Mouse (Mus musculus) T-cell, adult 2 months (primary cell): ENCODE measurements around the gene Wdr34.

Experiments used
- DNase-seq: peaks from one replicate; pipeline ENCODE4 v3.0.0; 2022; ENCODE audit warnings: low spot score

Gene Wdr34

DNA sequence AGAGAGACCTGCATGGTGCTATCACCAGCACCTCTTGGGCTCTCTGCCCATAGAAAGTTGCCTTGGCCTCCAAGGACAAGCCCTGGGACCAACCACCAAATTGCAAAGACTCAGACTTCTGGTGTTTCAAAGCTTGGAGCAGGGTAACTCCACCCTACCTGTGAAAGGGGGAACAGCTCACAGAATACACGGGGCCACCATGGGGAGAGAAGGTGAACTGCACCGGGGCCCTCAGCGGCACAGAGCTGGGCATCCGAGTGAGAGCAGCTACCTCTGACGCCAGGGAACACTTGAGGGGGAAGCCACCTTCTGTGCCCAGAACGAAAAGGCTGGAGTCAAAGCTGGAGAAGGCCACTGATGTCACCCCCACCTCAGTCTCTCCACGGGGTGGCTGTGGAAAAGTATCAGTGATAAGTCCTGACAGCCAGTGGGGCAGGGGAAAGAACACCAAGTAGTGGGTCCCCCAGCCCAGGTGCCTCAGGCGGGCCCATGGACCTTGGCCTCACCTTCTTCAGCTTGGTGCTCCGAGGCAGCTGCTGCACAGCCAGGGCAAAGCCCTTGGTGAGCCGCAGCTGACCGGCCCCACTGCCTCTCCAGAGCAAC, 16.3 kb downstream of the Wdr34 start:
- DNase-seq, result peak; percentile 13

DNA sequence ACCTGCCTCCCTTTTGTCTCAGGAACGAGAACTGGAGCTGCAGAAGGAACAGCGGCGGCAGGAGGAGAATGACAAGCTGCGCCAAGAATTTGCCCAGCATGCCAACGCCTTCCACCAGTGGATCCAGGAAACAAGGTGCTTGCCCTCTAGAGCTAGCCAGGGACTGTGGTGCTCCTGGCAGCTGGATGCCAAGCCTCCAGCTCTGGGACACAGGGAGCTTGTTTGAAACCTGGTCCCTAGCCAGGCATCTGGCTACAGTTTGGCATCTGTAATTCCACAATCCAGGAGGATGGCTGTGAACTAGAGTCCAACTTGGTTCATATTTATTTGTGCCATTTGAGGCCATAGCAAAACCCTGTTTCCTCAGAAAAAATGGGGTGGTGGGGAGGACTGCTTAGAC, 21.7 kb downstream of the Wdr34 start:
- DNase-seq, result no peak

DNA sequence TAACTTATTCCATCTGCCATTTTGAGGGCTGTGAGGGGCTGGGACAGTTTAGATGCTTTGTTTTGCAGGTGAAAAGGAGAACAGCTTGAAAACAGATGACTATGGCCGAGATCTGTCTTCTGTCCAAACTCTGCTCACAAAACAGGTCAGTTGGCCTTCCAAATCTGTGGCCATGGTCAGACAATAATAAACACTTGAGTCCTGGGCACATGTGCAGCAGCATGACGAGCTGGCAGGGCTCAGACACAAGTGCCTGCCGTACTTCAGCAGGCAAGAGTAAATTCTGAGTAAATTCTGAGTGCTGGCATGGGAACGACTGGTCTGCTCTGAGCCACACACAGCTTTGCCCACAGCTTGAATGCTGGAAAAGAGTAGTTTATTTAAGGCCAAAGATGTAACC, 23.2 kb downstream of the Wdr34 start:
- DNase-seq, result no peak

DNA sequence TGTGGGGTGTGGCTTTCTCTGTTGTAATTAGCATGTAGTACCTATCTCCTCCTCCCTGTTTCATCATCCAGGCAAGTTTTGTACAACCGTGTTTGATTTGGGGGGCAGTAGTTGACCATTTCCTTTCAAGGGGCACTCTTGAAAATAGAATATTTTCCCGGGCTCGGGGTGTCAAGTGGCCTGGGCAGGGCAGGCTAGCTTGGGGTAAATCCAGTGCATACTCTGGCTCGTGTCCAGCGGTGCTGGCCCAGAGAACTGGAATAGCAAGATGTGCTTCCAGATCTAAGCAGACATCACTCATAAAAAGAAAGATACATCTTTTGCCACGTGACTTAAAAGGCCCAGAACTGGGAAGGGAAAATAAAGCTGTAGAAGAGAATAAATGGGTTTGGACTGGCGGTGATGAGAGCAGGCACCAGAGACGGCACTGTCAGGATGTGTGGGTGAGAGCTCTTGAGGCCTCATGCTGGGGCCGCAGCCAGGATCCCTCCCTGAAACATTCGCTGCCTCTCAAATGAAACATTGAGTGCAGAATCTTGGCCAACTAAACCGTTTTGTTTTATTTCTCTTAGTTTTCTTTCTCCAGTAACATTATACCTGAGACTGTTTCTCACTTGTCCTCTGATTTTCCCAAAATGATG, 34.2 kb downstream of the Wdr34 start:
- no peak for DNase-seq

DNA sequence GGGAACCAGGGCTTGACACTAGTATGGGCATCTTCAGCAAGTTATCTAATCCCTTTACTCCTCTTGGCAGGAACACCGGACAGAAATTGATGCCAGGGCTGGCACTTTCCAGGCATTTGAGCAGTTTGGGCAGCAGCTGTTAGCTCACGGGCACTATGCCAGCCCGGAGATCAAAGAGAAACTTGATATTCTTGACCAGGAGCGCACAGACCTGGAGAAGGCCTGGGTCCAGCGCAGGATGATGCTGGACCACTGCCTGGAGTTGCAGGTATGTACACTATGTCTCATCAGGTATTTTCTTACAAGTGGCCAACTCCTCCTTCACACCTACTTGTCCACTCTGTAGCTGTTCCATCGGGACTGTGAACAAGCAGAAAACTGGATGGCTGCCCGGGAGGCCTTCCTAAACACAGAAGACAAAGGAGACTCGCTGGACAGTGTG, 37.8 kb downstream of the Wdr34 start:
- no peak for DNase-seq

DNA sequence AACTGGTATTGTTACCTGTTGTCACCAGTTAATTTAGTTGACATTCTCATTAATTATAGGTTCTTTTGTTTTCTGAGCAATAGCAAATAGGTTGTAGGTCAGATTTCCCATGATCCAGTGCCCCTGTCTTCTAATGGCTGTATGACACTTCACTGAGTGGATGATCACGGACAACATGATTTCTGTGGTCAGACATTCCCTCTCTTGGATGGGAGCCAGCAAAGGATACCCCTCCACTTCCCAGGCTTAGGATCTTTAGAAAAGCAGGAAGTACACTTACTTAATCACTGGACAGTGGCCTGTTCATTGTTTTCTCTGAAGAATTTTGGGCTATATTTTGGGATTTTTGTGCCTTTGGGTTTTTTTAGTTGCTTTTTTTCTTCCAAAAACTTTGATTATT, 39.6 kb downstream of the Wdr34 start:
- no peak for DNase-seq

DNA sequence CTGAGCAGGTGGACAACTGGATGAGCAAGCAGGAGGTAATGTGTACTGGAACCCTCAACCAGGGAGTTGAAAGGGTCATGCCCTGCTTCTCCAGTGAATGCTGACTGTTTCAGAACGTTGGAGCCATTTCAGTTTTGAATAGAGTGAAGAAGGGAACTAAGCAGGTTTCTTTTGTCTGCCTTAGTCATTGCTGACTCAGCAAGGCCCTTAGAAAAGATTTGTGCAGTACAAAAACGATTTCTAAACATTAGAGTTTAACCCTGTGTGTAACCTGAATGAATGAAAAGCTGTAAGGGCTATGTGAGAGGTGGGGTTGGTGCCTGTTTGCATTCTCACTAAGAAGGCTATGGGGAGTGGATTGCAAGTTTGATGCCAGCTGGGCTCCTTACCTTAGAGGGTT, 56.7 kb downstream of the Wdr34 start:
- DNase-seq, result no peak
